Mouse (Mus musculus) cortical plate, adult 2 months (tissue): ENCODE results near the gene Slc25a30.

Experiments used
- CTCF ChIP-seq: fragments of 200-500 bp; IDR thresholded peaks from 2 replicates; pipeline ENCODE4 v1.5.1; 2011; ENCODE audit warnings: mild to moderate bottlenecking, control low read depth, low read length; ENCODE audit not compliant: insufficient read depth; ENCODE audit errors: extremely low read depth
- POLR2A ChIP-seq: fragments of 200-500 bp; IDR thresholded peaks from 2 replicates; pipeline ENCODE4 v1.6.1; 2011; ENCODE audit warnings: mild to moderate bottlenecking, low read length, control low read depth; ENCODE audit not compliant: insufficient read depth; ENCODE audit errors: extremely low read depth

DNA sequence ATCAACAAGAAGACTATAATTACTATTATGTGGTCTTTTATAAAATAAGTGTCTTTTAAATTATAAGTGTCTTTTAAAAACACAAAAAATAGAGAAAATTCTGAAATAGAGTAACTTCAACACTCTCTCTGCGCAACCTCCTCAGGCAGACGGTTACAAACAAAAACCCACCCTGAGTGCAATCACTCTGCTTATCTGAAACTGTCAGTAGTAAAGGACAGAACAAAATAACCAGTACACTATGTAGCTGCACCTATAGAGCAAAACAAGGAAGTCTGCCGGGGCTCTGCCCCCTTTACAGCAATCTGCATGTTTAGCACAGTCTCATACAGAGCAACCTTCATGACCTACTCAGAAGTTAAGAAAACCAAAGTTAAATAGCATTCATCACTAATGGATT lies 44.9 kb downstream of the Slc25a30 start:
- no peak for TF ChIP-seq POLR2A
- no peak for TF ChIP-seq CTCF
